Mouse (Mus musculus) layer of hippocampus, postnatal 10 days (tissue): Measurements from ENCODE around the gene Fam3c. TPM values are rescaled to one million over a fixed set of nuclear protein-coding genes. Genes with fewer than 3 reads are reported as not detected.
"Not testable (repeated sequence)": the region's sequence is repeated elsewhere in the genome, so short reads cannot be mapped to it uniquely, and the experiment has no call there.

ENCODE experiments used
- DNase-seq, 2 experiments: peaks; one replicate each; pipeline ENCODE4 v3.0.0; 2021; ENCODE audit warnings: low spot score in 2 of 2
- total RNA-seq, 2 experiments: library from RNA; stranded (reverse); gene quantifications; 2 replicates each; pipeline ENCODE4 v1.2.3; 2021

Gene Fam3c
- total RNA-seq, 2 experiments from 2014 or later, result 97.9 to 99.2 TPM

- no peak for DNase-seq
Observed at GRCm38 (mm10) chr6:22297028-22297427, 59.0 kb downstream of the Fam3c start.

GRCm38 (mm10) chr6:22293922-22294321 is 62.1 kb downstream of the Fam3c start:
- no peak for DNase-seq

GRCm38 (mm10) chr6:22292056-22292455 is 64.0 kb downstream of the Fam3c start:
- no peak for DNase-seq

- DNase-seq, result no peak
Observed at GRCm38 (mm10) chr6:22290790-22291189, 65.3 kb downstream of the Fam3c start.

- no peak for DNase-seq
Observed at GRCm38 (mm10) chr6:22289461-22290021, 66.5 kb downstream of the Fam3c start.

- peak; percentile 17 to 33 for DNase-seq
Observed at GRCm38 (mm10) chr6:22288737-22289460, 67.1 kb downstream of the Fam3c start.

GRCm38 (mm10) chr6:22288004-22288736 is 67.9 kb downstream of the Fam3c start, which contains the start of gene Wnt16:
Gene Wnt16 (plus strand): TSS chr6:22288227.
- peak in 1 of 2 experiments; percentile 19 for DNase-seq

GRCm38 (mm10) chr6:22282405-22282804 is 73.6 kb downstream of the Fam3c start:
- DNase-seq, result no peak

- DNase-seq, result peak; percentile 53 to 66
Observed at GRCm38 (mm10) chr6:22280217-22280861, 75.7 kb downstream of the Fam3c start.

GRCm38 (mm10) chr6:22277941-22278340 is 78.1 kb downstream of the Fam3c start:
- no peak for DNase-seq

- no peak for DNase-seq
Observed at GRCm38 (mm10) chr6:22269840-22270521, 86.1 kb downstream of the Fam3c start.

- no peak for DNase-seq
Observed at GRCm38 (mm10) chr6:22268677-22269076, 87.4 kb downstream of the Fam3c start.

- DNase-seq, result no peak
Observed at GRCm38 (mm10) chr6:22267807-22268667, 88.0 kb downstream of the Fam3c start.

- no peak for DNase-seq
Observed at GRCm38 (mm10) chr6:22266018-22266417, 90.0 kb downstream of the Fam3c start.

- not testable (repeated sequence) for DNase-seq
Observed at GRCm38 (mm10) chr6:22264094-22264493, 91.9 kb downstream of the Fam3c start.

GRCm38 (mm10) chr6:22262519-22262918 is 93.5 kb downstream of the Fam3c start:
- DNase-seq, result no peak

- no peak for DNase-seq
Observed at GRCm38 (mm10) chr6:22258784-22259183, 97.3 kb downstream of the Fam3c start.
